Mouse (Mus musculus): ENCODE measurements at regions not wholly inside any gene's neighbourhood (a gene's known extent, or its start where the extent isn't known, plus 50 kb on each side); places are given as distances from the start of the nearest gene placed in this dataset.
A peak's percentile ranks its signal among the peaks of the same experiment; 100 is the strongest.

- no peak for DNase-seq
- Histone ChIP-seq H3K27me3 (replicated peaks; ENCODE audit: control insufficient read depth, insufficient read depth, low read length) (no peaks in the 10 kb centered on the region), H3K4me3 (ENCODE audit: insufficient read depth, low read depth, low read length) (no peak overlapping the region), H3K27ac (ENCODE audit: insufficient read depth, low read depth, low read length) (no peak overlapping the region), H3K4me1 (ENCODE audit: control insufficient read depth, insufficient read depth, low read length) (no peaks in the 10 kb centered on the region), H3K36me3 (ENCODE audit: control insufficient read depth, insufficient read depth, low read length) (no peaks in the 10 kb centered on the region)
- TF ChIP-seq CTCF (conservative IDR thresholded peaks at IDR 0.05; ENCODE audit: insufficient read depth, insufficient read length, low read depth, low read length) (no peak), POLR2A (IDR thresholded peaks at IDR 0.05; ENCODE audit: low read depth, low read length) (no peak)
- WGBS, result 55% methylated on average over 18 of the region's 18 CpGs
Observed at GRCm38 (mm10) chr13:72121554-72122229, 158.2 kb upstream of the Irx1 start.

- Histone ChIP-seq H3K27me3 (replicated peaks; ENCODE audit: control insufficient read depth, insufficient read depth, low read length) (no peaks in the 10 kb centered on the region), H3K4me1 (ENCODE audit: control insufficient read depth, insufficient read depth, low read length) (no peaks in the 10 kb centered on the region), H3K27ac (ENCODE audit: insufficient read depth, low read depth, low read length) (no peak overlapping the region), H3K36me3 (ENCODE audit: control insufficient read depth, insufficient read depth, low read length) (no peaks in the 10 kb centered on the region), H3K4me3 (ENCODE audit: insufficient read depth, low read depth, low read length) (no peak overlapping the region)
- DNase-seq, result no peak
- WGBS, result 56% methylated on average over 11 of the region's 11 CpGs
- TF ChIP-seq CTCF (conservative IDR thresholded peaks at IDR 0.05; ENCODE audit: insufficient read depth, insufficient read length, low read depth, low read length) (no peak), POLR2A (IDR thresholded peaks at IDR 0.05; ENCODE audit: low read depth, low read length) (no peak)
Observed at GRCm38 (mm10) chr13:72122230-72122627, 158.7 kb upstream of the Irx1 start.

- no peak for DNase-seq
- 98% methylated on average over 1 of the region's 1 CpGs for WGBS
- TF ChIP-seq CTCF (conservative IDR thresholded peaks at IDR 0.05; ENCODE audit: insufficient read depth, insufficient read length, low read depth, low read length) (no peak), POLR2A (IDR thresholded peaks at IDR 0.05; ENCODE audit: low read depth, low read length) (no peak)
Observed at GRCm38 (mm10) chr13:72128306-72128705, 164.8 kb upstream of the Irx1 start.

GRCm38 (mm10) chr13:72131341-72131740 lies 167.8 kb upstream of the Irx1 start:
- Histone ChIP-seq H3K4me1 (ENCODE audit: control insufficient read depth, insufficient read depth, low read length) (no peaks in the 10 kb centered on the region), H3K27ac (ENCODE audit: insufficient read depth, low read depth, low read length) (no peak overlapping the region), H3K27me3 (replicated peaks; ENCODE audit: control insufficient read depth, insufficient read depth, low read length) (no peaks in the 10 kb centered on the region), H3K4me3 (ENCODE audit: insufficient read depth, low read depth, low read length) (no peak overlapping the region), H3K36me3 (ENCODE audit: control insufficient read depth, insufficient read depth, low read length) (no peaks in the 10 kb centered on the region)
- WGBS, result 90% methylated on average over 2 of the region's 2 CpGs
- DNase-seq, result no peak
- TF ChIP-seq CTCF (conservative IDR thresholded peaks at IDR 0.05; ENCODE audit: insufficient read depth, insufficient read length, low read depth, low read length) (no peak), POLR2A (IDR thresholded peaks at IDR 0.05; ENCODE audit: low read depth, low read length) (no peak)

More at GRCm38 (mm10) chr13:72128306-72128705, 164.8 kb upstream of the Irx1 start:
- Histone ChIP-seq H3K27ac (ENCODE audit: insufficient read depth, low read depth, low read length) (no peak overlapping the region), H3K27me3 (replicated peaks; ENCODE audit: control insufficient read depth, insufficient read depth, low read length) (no peaks in the 10 kb centered on the region), H3K4me3 (ENCODE audit: insufficient read depth, low read depth, low read length) (no peak overlapping the region), H3K36me3 (ENCODE audit: control insufficient read depth, insufficient read depth, low read length) (no peaks in the 10 kb centered on the region), H3K4me1 (ENCODE audit: control insufficient read depth, insufficient read depth, low read length) (no peaks in the 10 kb centered on the region)

GRCm38 (mm10) chr13:72134101-72134768 lies 170.7 kb upstream of the Irx1 start:
- no peak overlapping the region for H3K4me3 ChIP-seq (ENCODE audit: insufficient read depth, low read depth, low read length)
- DNase-seq, result no peak
- 45% methylated on average over 8 of the region's 8 CpGs for WGBS
- no peaks in the 10 kb centered on the region for H3K27me3 ChIP-seq (replicated peaks; ENCODE audit: control insufficient read depth, insufficient read depth, low read length)
- no peak overlapping the region for H3K27ac ChIP-seq (ENCODE audit: insufficient read depth, low read depth, low read length)
- TF ChIP-seq CTCF (conservative IDR thresholded peaks at IDR 0.05; ENCODE audit: insufficient read depth, insufficient read length, low read depth, low read length) (no peak), POLR2A (IDR thresholded peaks at IDR 0.05; ENCODE audit: low read depth, low read length) (no peak)
- H3K36me3 ChIP-seq (ENCODE audit: control insufficient read depth, insufficient read depth, low read length), result no peaks in the 10 kb centered on the region
- no peaks in the 10 kb centered on the region for H3K4me1 ChIP-seq (ENCODE audit: control insufficient read depth, insufficient read depth, low read length)

- DNase-seq, result peak; percentile 2
- Histone ChIP-seq H3K36me3 (ENCODE audit: control insufficient read depth, insufficient read depth, low read length) (no peaks in the 10 kb centered on the region), H3K4me3 (ENCODE audit: insufficient read depth, low read depth, low read length) (no peak overlapping the region), H3K27me3 (replicated peaks; ENCODE audit: control insufficient read depth, insufficient read depth, low read length) (no peaks in the 10 kb centered on the region), H3K27ac (ENCODE audit: insufficient read depth, low read depth, low read length) (no peak overlapping the region), H3K4me1 (ENCODE audit: control insufficient read depth, insufficient read depth, low read length) (no peaks in the 10 kb centered on the region)
- WGBS, result 68% methylated on average over 2 of the region's 2 CpGs
- no peak for TF ChIP-seq CTCF (conservative IDR thresholded peaks at IDR 0.05; ENCODE audit: insufficient read depth, insufficient read length, low read depth, low read length)
- TF ChIP-seq POLR2A (IDR thresholded peaks at IDR 0.05; ENCODE audit: low read depth, low read length), result no peak
Observed at GRCm38 (mm10) chr13:72166225-72166624, 202.7 kb upstream of the Irx1 start.

- no peak for DNase-seq
- Histone ChIP-seq H3K27ac (ENCODE audit: insufficient read depth, low read depth, low read length) (no peak overlapping the region), H3K36me3 (ENCODE audit: control insufficient read depth, insufficient read depth, low read length) (no peaks in the 10 kb centered on the region), H3K27me3 (replicated peaks; ENCODE audit: control insufficient read depth, insufficient read depth, low read length) (no peaks in the 10 kb centered on the region), H3K4me3 (ENCODE audit: insufficient read depth, low read depth, low read length) (no peak overlapping the region), H3K4me1 (ENCODE audit: control insufficient read depth, insufficient read depth, low read length) (no peaks in the 10 kb centered on the region)
- TF ChIP-seq POLR2A (IDR thresholded peaks at IDR 0.05; ENCODE audit: low read depth, low read length), result no peak
- no peak for TF ChIP-seq CTCF (conservative IDR thresholded peaks at IDR 0.05; ENCODE audit: insufficient read depth, insufficient read length, low read depth, low read length)
- 63% methylated on average over 2 of the region's 2 CpGs for WGBS
Observed at GRCm38 (mm10) chr13:72167434-72167833, 203.9 kb upstream of the Irx1 start.
